8 mouse cellular contexts compared by ENCODE assay signal in the genomic region with DNA sequence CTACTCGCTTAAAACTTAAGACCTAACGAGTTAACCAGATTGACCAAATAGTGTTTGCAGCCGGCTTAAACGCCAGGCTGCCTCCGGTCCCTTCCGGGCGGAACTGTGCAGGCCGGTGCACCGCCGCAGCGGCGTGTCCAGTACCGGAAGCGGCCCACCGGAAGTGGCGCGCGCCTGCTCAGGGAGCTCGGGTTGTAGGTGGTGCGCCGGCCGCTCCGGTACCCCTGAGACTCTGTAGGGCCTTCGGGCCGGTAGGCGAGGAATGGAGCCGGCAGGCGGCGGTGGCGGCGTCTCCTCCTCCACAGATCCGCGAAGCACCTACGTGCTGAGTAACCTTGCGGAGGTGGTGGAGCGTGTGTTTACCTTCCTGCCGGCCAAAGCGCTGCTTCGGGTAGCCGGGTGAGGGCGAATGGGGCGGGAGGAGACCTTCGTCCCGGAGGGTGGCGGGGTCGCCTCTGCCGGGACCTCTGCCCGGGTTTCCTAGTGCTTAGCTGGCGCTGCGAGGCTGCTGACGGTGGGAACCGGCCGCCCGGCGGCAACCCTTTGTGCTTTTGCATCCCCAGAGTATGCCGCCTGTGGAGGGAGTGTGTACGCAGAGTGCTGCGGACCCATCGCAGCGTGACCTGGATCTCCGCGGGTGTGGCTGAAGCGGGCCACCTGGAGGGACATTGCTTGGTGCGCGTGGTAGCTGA. TPM values are rescaled to one million over a fixed set of nuclear protein-coding genes. Genes with fewer than 3 reads are reported as not detected.
A peak's percentile ranks its signal among the peaks of the same experiment; 100 is the strongest.
DNase-seq lines count a peak whose midpoint lies in the region; ATAC-seq lines count a peak whose summit lies in the region.

Gene Fbxo22 (plus strand): TSS at position 136 of the 692 bp plus-strand sequence.

- ATAC-seq in megakaryocyte progenitor cell, adult 5-6 weeks (replicated peaks; ENCODE audit: poor library complexity): peak; percentile 95

- DNase-seq in adrenal gland, adult 18-20 months (ENCODE audit: low spot score in 2 of 2): peak; percentile 82
- DNase-seq in embryo, embryonic 10 days (ENCODE audit: low spot score): peak; percentile 95
- DNase-seq in gastrocnemius, postnatal 10 days: peak; percentile 88
- DNase-seq in hindlimb bud, embryonic 11.5 days (ENCODE audit: extremely low spot score, low read depth, low spot score): peak; percentile 41
- DNase-seq in left cerebral cortex, postnatal 10 days (ENCODE audit: extremely low spot score in 1 of 2, low spot score in 2 of 2): peak; percentile 73 to 93
- peak; percentile 92 for DNase-seq in right cerebral cortex, postnatal 10 days (ENCODE audit: low spot score in 2 of 2)
- DNase-seq in urinary bladder, postnatal 14 days (ENCODE audit: low spot score): peak; percentile 87

- intact Hi-C loops in left cerebral cortex, postnatal 10 days (cut with DNase I): no loop called here

RNA-seq across cellular contexts. Expression of gene Fbxo22, which starts in this region (rescaled TPM):
- total RNA-seq in adrenal gland, adult 18-20 months (2021): 10 to 100 TPM; 31.5 to 33.8 TPM
- total RNA-seq in gastrocnemius, postnatal 10 days (2021): 10 to 100 TPM; 20.2 to 21.5 TPM
- 10 to 100 TPM; 47.5 to 48.6 TPM for total RNA-seq in left cerebral cortex, postnatal 10 days (2021)
- total RNA-seq in megakaryocyte progenitor cell, adult 5-6 weeks (2015): 58.7 and 59.2 TPM in 2 replicates
- total RNA-seq in megakaryocyte progenitor cell, adult 5-6 weeks (2017): 52.7 and 56.9 TPM in 2 replicates

Comparison
In these comparisons a context has a peak if more than half of its experiments do, and no peak if none do; other contexts are left out.
1. Peak in every context shown above with its lines: DNase-seq and ATAC-seq.
2. DNase-seq: peak in every context shown above with its lines; median percentile 95 in embryo, embryonic 10 days; 92 in right cerebral cortex, postnatal 10 days; 88 in gastrocnemius, postnatal 10 days; 87 in urinary bladder, postnatal 14 days; 83 in left cerebral cortex, postnatal 10 days; 82 in adrenal gland, adult 18-20 months; 41 in hindlimb bud, embryonic 11.5 days.